Mouse (Mus musculus): ENCODE measurements around the gene Haus7. TPM values are rescaled to one million over a fixed set of nuclear protein-coding genes. Genes with fewer than 3 reads are reported as not detected.

The Haus7 gene
- polyA plus RNA-seq, 1 experiment = 12.9 TPM

DNA sequence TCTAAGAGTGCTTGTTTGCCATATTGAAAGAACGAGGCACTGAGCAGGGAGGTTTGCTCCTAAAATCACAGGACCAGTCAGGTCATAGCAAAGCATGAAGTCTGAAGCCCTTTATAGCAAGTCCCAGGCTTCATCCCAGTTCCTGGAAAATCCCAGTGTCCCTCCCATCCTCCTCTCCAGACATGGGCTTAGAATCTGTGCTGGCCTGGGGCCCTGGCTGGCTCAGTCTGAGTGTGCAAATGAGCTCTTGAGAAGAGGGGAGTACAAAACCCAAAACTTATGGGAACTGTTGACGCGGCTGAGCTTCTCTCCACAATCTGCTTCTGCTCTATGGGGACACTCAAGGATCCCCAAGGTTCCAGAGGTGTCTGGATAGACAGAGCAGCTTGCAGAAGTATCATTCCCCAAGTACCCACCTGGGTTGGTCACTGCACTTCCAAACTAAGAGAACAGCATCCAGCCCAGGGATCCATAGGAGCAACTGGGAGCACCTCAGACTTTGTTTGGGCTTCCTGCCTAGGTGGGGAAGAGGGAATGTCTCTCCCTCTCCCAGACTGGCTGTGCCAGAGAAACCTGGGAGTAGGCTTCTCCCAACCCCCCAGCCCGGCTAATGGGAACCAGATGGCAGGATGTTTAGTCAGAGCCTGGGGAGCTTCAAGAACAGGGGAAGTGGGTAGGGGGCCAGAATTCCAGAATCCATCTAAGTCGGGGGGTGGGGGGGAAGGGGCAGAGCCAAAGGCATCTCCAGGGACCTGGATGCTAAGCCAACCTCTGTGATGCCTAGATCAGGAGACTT lies 8.8 kb upstream of the Haus7 start:
- DNase-seq = peak; percentile 36
- Histone ChIP-seq H3K4me1 (ENCODE audit: control insufficient read depth, insufficient read depth, low read length) (0 out of 2 replicates have a peak, but pooled peaks cover 4% of the 10 kb centered on the region), H3K27ac (ENCODE audit: insufficient read depth, low read depth, low read length) (peak overlapping the region; percentile 52; the same call in 1 of the 2 replicates), H3K27me3 (replicated peaks; ENCODE audit: control insufficient read depth, insufficient read depth, low read length) (no peaks in the 10 kb centered on the region), H3K4me3 (ENCODE audit: insufficient read depth, low read depth, low read length) (no peak overlapping the region), H3K36me3 (ENCODE audit: control insufficient read depth, insufficient read depth, low read length) (no peaks in the 10 kb centered on the region)
- 79% methylated on average over 5 of the region's 5 CpGs for WGBS
- no peak for TF ChIP-seq POLR2A (IDR thresholded peaks at IDR 0.05; ENCODE audit: low read depth, low read length)
- TF ChIP-seq CTCF (conservative IDR thresholded peaks at IDR 0.05; ENCODE audit: insufficient read depth, insufficient read length, low read depth, low read length) = no peak

DNA sequence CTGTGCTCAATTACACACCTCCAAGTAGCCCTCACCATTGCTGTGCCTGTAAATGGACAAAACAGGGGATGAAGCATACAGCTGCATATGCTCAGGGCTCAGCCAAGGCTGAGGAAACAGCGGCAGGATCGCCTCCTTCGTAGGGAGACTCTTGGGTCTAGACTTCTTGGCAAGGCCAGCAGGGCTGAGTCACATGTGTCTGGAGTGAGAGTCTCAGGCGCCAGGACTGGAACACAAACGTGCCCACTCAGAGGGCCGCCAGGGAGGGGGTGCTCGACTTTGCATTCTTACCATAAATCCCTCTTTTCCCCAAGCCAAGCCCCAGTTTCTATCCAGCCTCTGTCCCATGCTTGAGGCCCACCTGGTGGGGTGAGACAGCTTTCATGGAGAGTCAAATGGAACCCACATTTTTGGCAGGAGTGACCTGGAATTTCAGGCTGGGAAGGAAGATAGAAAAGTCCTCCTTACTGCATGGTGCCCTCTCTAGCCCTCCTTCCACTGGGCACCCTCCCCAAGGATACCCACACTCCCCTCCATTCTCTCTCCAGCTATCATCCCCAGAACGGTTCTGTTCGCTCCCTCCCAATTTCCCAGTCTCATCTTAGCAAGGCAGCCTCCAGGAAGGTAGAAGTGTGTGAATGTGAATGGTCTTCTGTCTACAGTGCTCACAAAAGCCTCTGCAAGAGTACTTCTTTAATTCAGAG lies 6.8 kb upstream of the Haus7 start:
- 0 out of 2 replicates have a peak, but pooled peaks cover 4% of the 10 kb centered on the region for H3K4me1 ChIP-seq (ENCODE audit: control insufficient read depth, insufficient read depth, low read length)
- H3K36me3 ChIP-seq (ENCODE audit: control insufficient read depth, insufficient read depth, low read length) = no peaks in the 10 kb centered on the region
- peak; percentile 28 for DNase-seq
- no peaks in the 10 kb centered on the region for H3K27me3 ChIP-seq (replicated peaks; ENCODE audit: control insufficient read depth, insufficient read depth, low read length)
- no peak for TF ChIP-seq CTCF (conservative IDR thresholded peaks at IDR 0.05; ENCODE audit: insufficient read depth, insufficient read length, low read depth, low read length)
- TF ChIP-seq POLR2A (IDR thresholded peaks at IDR 0.05; ENCODE audit: low read depth, low read length) = no peak
- H3K4me3 ChIP-seq (ENCODE audit: insufficient read depth, low read depth, low read length) = no peak overlapping the region
- H3K27ac ChIP-seq (ENCODE audit: insufficient read depth, low read depth, low read length) = no peak overlapping the region; the same call in 1 of the 2 replicates
- whole genome bisulfite sequencing = 58% methylated on average over 9 of the region's 9 CpGs

DNA sequence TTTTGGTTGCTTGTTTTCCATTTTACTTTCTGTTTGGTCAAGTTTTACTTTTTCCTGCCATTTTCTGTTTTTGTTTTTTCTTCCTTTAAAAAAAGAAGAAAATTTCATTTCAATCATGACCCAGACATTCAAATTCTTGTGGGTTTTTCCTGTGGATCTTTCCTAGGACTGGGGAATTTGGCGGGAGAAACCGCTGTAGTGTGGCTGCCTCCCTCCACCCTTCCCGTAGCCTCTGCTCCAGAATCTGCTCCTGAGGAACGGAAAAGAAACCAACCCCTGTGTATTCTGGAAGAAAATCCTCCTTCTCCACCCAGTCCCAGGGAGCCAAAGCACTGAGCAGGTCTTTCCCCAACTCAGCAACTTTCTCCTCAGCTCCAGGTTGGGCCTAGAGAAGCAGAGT lies 1.9 kb upstream of the Haus7 start:
- DNase-seq = no peak
- H3K27me3 ChIP-seq (replicated peaks; ENCODE audit: control insufficient read depth, insufficient read depth, low read length) = no peaks in the 10 kb centered on the region
- 59% methylated on average over 4 of the region's 4 CpGs for WGBS
- no peak overlapping the region for H3K4me3 ChIP-seq (ENCODE audit: insufficient read depth, low read depth, low read length)
- H3K4me1 ChIP-seq (ENCODE audit: control insufficient read depth, insufficient read depth, low read length) = peaks cover 7% of the 10 kb centered on the region; the same call in 1 of the 2 replicates
- H3K36me3 ChIP-seq (ENCODE audit: control insufficient read depth, insufficient read depth, low read length) = no peaks in the 10 kb centered on the region
- no peak for TF ChIP-seq CTCF (conservative IDR thresholded peaks at IDR 0.05; ENCODE audit: insufficient read depth, insufficient read length, low read depth, low read length)
- TF ChIP-seq POLR2A (IDR thresholded peaks at IDR 0.05; ENCODE audit: low read depth, low read length) = no peak
- H3K27ac ChIP-seq (ENCODE audit: insufficient read depth, low read depth, low read length) = no peak overlapping the region

DNA sequence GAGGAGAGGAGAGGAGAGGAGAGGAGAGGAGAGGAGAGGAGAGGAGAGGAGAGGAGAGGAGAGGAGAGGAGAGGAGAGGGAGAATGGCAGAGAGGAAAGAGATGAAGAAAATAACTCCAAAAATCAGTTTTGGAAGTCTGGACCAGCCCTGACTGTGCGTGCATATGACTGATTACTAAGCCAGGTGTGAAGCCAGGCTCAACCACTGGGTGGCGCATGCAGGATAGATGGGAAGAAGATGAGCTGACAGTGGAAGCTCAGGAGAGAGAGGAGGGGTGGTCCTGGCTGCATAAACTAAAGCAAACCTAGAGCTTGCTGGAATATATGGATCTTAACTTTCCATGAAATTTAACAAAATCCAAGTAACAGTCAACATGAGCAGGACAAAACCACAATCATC lies 6.9 kb downstream of the Haus7 start:
- TF ChIP-seq POLR2A (IDR thresholded peaks at IDR 0.05; ENCODE audit: low read depth, low read length) = no peak
- peak; percentile 76 for TF ChIP-seq CTCF (conservative IDR thresholded peaks at IDR 0.05; ENCODE audit: insufficient read depth, insufficient read length, low read depth, low read length)

DNA sequence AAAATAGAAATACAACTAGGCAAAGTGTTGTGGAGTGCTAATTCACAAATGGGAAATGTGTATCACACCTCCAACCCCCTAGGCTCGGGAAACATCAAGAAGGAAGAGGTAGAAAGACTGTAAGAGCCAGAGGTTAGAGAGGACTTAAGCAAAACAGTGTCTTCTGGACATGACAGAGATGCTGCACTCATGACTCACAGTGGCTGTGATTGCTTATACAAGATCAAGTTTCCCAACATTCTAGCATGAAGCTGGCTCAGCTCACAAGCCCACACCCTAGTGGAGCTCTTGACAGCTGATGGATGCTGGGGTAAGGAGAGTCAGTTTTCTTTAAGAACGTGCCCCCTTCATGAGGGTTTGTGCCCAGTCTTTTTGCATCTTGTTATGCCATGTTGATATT lies 17.4 kb downstream of the Haus7 start:
- DNase-seq = no peak
- Histone ChIP-seq H3K27ac (ENCODE audit: insufficient read depth, low read depth, low read length) (no peak overlapping the region), H3K4me3 (ENCODE audit: insufficient read depth, low read depth, low read length) (no peak overlapping the region), H3K4me1 (ENCODE audit: control insufficient read depth, insufficient read depth, low read length) (no peaks in the 10 kb centered on the region), H3K36me3 (ENCODE audit: control insufficient read depth, insufficient read depth, low read length) (no peaks in the 10 kb centered on the region), H3K27me3 (replicated peaks; ENCODE audit: control insufficient read depth, insufficient read depth, low read length) (no peaks in the 10 kb centered on the region)
- WGBS = 66% methylated on average over 2 of the region's 2 CpGs
- TF ChIP-seq POLR2A (IDR thresholded peaks at IDR 0.05; ENCODE audit: low read depth, low read length) = no peak
- no peak for TF ChIP-seq CTCF (conservative IDR thresholded peaks at IDR 0.05; ENCODE audit: insufficient read depth, insufficient read length, low read depth, low read length)

More for the DNA sequence above, 6.9 kb downstream of the Haus7 start:
- H3K27me3 ChIP-seq (replicated peaks; ENCODE audit: control insufficient read depth, insufficient read depth, low read length) = no peaks in the 10 kb centered on the region
- H3K4me1 ChIP-seq (ENCODE audit: control insufficient read depth, insufficient read depth, low read length) = no peaks in the 10 kb centered on the region
- no peaks in the 10 kb centered on the region for H3K36me3 ChIP-seq (ENCODE audit: control insufficient read depth, insufficient read depth, low read length)
- DNase-seq = peak; percentile 55
- no peak overlapping the region for H3K27ac ChIP-seq (ENCODE audit: insufficient read depth, low read depth, low read length)
- H3K4me3 ChIP-seq (ENCODE audit: insufficient read depth, low read depth, low read length) = no peak overlapping the region
- WGBS = 26% methylated on average over 2 of the region's 2 CpGs

DNA sequence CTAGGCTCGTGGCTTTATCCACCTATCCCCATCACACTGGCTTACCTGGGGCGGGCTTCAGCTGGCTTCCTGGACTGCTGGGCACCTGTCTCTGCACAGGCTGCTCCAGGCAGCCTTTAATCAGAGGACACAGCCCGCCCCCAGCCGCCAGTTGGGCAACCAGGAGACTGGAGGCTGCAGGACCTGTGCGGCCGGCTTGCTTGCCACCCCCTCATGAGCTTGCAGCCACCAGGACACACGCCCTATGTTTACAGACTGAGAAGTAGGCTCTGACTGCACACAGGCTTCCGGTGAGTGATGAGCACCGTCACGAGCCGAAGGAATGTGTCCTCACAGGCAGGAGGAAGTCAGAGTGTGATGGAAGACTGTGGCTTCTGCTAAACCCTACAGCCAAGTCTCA lies 23.6 kb downstream of the Haus7 start, which contains the start of gene Trex2:
Gene Trex2, minus strand, starts transcription at position 93 of the 400 bp plus-strand sequence.
- no peaks in the 10 kb centered on the region for H3K27me3 ChIP-seq (replicated peaks; ENCODE audit: control insufficient read depth, insufficient read depth, low read length)
- WGBS = 84% methylated on average over 11 of the region's 11 CpGs
- TF ChIP-seq POLR2A (IDR thresholded peaks at IDR 0.05; ENCODE audit: low read depth, low read length) (no peak), CTCF (conservative IDR thresholded peaks at IDR 0.05; ENCODE audit: insufficient read depth, insufficient read length, low read depth, low read length) (no peak)
- no peak within 1 kb of the TSS for H3K27ac ChIP-seq (ENCODE audit: insufficient read depth, low read depth, low read length)
- no peaks in the 10 kb centered on the region for H3K4me1 ChIP-seq (ENCODE audit: control insufficient read depth, insufficient read depth, low read length)
- no peak within 1 kb of the TSS for H3K4me3 ChIP-seq (ENCODE audit: insufficient read depth, low read depth, low read length)
- DNase-seq = no peak
- no peaks in the 10 kb centered on the region for H3K36me3 ChIP-seq (ENCODE audit: control insufficient read depth, insufficient read depth, low read length)

DNA sequence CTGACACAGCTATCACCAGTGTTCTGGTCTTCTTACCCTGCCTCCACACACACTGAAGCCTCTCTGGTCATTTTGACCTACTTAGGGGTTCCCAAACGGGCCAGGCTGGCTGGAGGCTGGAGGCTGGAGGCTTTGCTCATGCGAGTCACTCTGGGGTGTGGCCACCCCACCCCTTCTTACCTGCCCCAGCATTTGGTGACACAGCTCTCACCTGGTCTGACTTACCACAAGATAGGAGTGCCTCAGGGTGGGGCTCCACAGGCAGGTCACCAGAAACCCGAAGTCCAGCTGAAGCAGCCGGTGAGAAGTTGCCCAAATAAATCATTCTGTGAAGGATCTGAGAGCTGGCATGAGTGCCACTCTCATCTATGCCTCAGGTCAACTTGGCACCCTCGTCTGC lies 26.0 kb downstream of the Haus7 start:
- H3K27ac ChIP-seq (ENCODE audit: insufficient read depth, low read depth, low read length) = no peak overlapping the region
- no peak overlapping the region for H3K4me3 ChIP-seq (ENCODE audit: insufficient read depth, low read depth, low read length)

More for the DNA sequence above, 26.0 kb downstream of the Haus7 start:
- TF ChIP-seq POLR2A (IDR thresholded peaks at IDR 0.05; ENCODE audit: low read depth, low read length) = no peak
- no peak for TF ChIP-seq CTCF (conservative IDR thresholded peaks at IDR 0.05; ENCODE audit: insufficient read depth, insufficient read length, low read depth, low read length)
- Histone ChIP-seq H3K4me1 (ENCODE audit: control insufficient read depth, insufficient read depth, low read length) (no peaks in the 10 kb centered on the region), H3K36me3 (ENCODE audit: control insufficient read depth, insufficient read depth, low read length) (no peaks in the 10 kb centered on the region), H3K27me3 (replicated peaks; ENCODE audit: control insufficient read depth, insufficient read depth, low read length) (no peaks in the 10 kb centered on the region)
- no peak for DNase-seq
- 66% methylated on average over 5 of the region's 5 CpGs for WGBS

Measured in kidney, adult 2 months (tissue).